ENCODE assay signal across 12 mouse cellular contexts in genomic region chr19:33110404-33110803, GRCm38 (mm10).
DNase-seq lines count a peak whose midpoint lies in the region; ATAC-seq and TF ChIP-seq lines count a peak whose summit lies in the region.
"Had no signal": no experiment of that assay in that cellular context is flagged by ENCODE, and none has a peak within 500 bp of the region (broad histone marks: within the 10 kb centered on the region; RNA-seq: fewer than 3 reads in every experiment).

No protein-coding gene starts in this region.

- H3K4me2 ChIP-seq in neural tube, embryonic 13.5 days = no peak overlapping the region
- no peak overlapping the region for H3K4me2 ChIP-seq in neural tube, embryonic 15.5 days
- H3K4me2 ChIP-seq: heart, embryonic 15.5 days had no signal

- no peaks in the 10 kb centered on the region for H3K9me3 ChIP-seq in neural tube, embryonic 13.5 days
- no peaks in the 10 kb centered on the region for H3K9me3 ChIP-seq in neural tube, embryonic 15.5 days (replicated peaks)
- H3K9me3 ChIP-seq: G1E; heart, embryonic 15.5 days; megakaryocyte, embryonic 14.5 days had no signal

- WGBS in neural tube, embryonic 13.5 days = 81% methylated on average over 9 of the region's 9 CpGs
- WGBS in neural tube, embryonic 15.5 days = 73% methylated on average over 9 of the region's 9 CpGs
- 96% methylated on average over 9 of the region's 9 CpGs for WGBS in thymus, adult 2 months

- H3K36me3 ChIP-seq in neural tube, embryonic 13.5 days = no peaks in the 10 kb centered on the region
- no peaks in the 10 kb centered on the region for H3K36me3 ChIP-seq in neural tube, embryonic 15.5 days
- no peaks in the 10 kb centered on the region for H3K36me3 ChIP-seq in thymus, adult 2 months (ENCODE audit: control insufficient read depth, insufficient read depth, low read length)
- H3K36me3 ChIP-seq: G1E; heart, embryonic 15.5 days had no signal

- DNase-seq in heart, postnatal 4 days = peak; percentile 15
- no peak for DNase-seq in heart, postnatal 10 days
- peak; percentile 54 to 67 for DNase-seq in kidney, postnatal 25 days
- DNase-seq in thymus, adult 2 months = no peak
- no peak for DNase-seq in urinary bladder, adult 18-20 months (ENCODE audit: low spot score in 2 of 2)
- DNase-seq: forebrain, postnatal 0 days; retina, postnatal 1 day had no signal

- no peak overlapping the region for H3K4me3 ChIP-seq in neural tube, embryonic 13.5 days
- H3K4me3 ChIP-seq in neural tube, embryonic 15.5 days (replicated peaks) = no peak overlapping the region
- no peak overlapping the region for H3K4me3 ChIP-seq in thymus, adult 2 months (ENCODE audit: control insufficient read depth, insufficient read depth, low read length)
- H3K4me3 ChIP-seq: heart, embryonic 15.5 days; megakaryocyte, embryonic 14.5 days had no signal

- intact Hi-C loops in heart, postnatal 10 days (cut with DNase I) = loop anchor here (5.0 kb wide), 4 partner anchors 112 to 353 kb away; partner anchors contain the start of gene Pten

- H3K9ac ChIP-seq in neural tube, embryonic 13.5 days = no peak overlapping the region
- H3K9ac ChIP-seq in neural tube, embryonic 15.5 days (replicated peaks) = no peak overlapping the region
- H3K9ac ChIP-seq: forebrain, postnatal 0 days; heart, embryonic 15.5 days had no signal

- no peaks in the 10 kb centered on the region for H3K27me3 ChIP-seq in neural tube, embryonic 13.5 days
- no peaks in the 10 kb centered on the region for H3K27me3 ChIP-seq in neural tube, embryonic 15.5 days (replicated peaks)
- no peaks in the 10 kb centered on the region for H3K27me3 ChIP-seq in thymus, adult 2 months (ENCODE audit: control insufficient read depth, insufficient read depth, low read length)
- H3K27me3 ChIP-seq: heart, embryonic 15.5 days; megakaryocyte, embryonic 14.5 days had no signal

- H3K27ac ChIP-seq in neural tube, embryonic 13.5 days (replicated peaks) = 0 out of 2 replicates have a peak overlapping the region, but pooled peaks have one; percentile 10
- no peak overlapping the region; the same call in 1 of the 2 replicates for H3K27ac ChIP-seq in neural tube, embryonic 15.5 days (replicated peaks)
- no peak overlapping the region for H3K27ac ChIP-seq in thymus, adult 2 months (ENCODE audit: control insufficient read depth, insufficient read depth, low read length)
- H3K27ac ChIP-seq: heart, embryonic 15.5 days had no signal

- TF ChIP-seq CTCF in thymus, adult 2 months (IDR thresholded peaks at IDR 0.05; ENCODE audit: borderline replicate concordance, control insufficient read depth, extremely low read depth, insufficient read depth, low read length, poor library complexity) = no peak

- peaks cover 14% of the 10 kb centered on the region; the same call in 1 of the 2 replicates for H3K4me1 ChIP-seq in neural tube, embryonic 13.5 days (replicated peaks)
- peaks cover 8% of the 10 kb centered on the region; the same call in 1 of the 2 replicates for H3K4me1 ChIP-seq in neural tube, embryonic 15.5 days
- H3K4me1 ChIP-seq in thymus, adult 2 months (replicated peaks; ENCODE audit: control insufficient read depth, insufficient read depth, low read length) = peaks cover 9% of the 10 kb centered on the region
- H3K4me1 ChIP-seq: heart, embryonic 15.5 days had no signal

- TF ChIP-seq POLR2A in thymus, adult 2 months (IDR thresholded peaks at IDR 0.05; ENCODE audit: control insufficient read depth, extremely low read depth, insufficient read depth, low read length, poor library complexity) = no peak

- no peak for ATAC-seq in neural tube, embryonic 13.5 days (ENCODE audit: low read depth)
- ATAC-seq in neural tube, embryonic 15.5 days (ENCODE audit: low FRiP score) = no peak

Comparison
In these comparisons a context has a peak if more than half of its experiments do, and no peak if none do; other contexts are left out.
1. DNase-seq: peak in heart, postnatal 4 days (single experiment) and kidney, postnatal 25 days (2 of 2); none in heart, postnatal 10 days (0 of 2), thymus, adult 2 months (single experiment) and urinary bladder, adult 18-20 months (0 of 2).